Mouse (Mus musculus): Measurements from ENCODE around the gene Abr.
A peak's percentile ranks its signal among the peaks of the same experiment; 100 is the strongest.

The Abr gene

DNA sequence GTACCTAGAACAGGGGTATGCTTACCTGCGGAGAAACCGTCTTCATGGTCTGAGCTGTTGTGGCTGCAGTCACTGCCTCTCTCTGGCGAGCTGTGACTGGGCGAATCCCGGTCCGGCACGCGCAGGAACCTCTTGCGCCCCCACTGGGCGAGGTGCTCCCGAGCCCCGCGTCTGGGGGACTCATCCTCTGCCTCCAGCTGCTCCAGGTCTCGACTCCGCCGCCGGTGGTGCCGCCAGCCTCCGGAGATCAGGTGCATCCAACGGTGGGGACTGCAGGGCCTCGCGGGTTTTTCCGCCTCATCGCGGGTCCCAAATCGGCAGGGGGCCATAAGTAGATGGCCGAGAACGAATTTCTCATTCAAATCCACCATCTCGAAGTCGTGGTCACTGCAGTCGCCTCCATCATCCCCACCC is at the start of gene Abr:
Gene Abr, minus strand, starts transcription at position 163 of the 414 bp plus-strand sequence.
- peak; percentile 46 for DNase-seq

DNA sequence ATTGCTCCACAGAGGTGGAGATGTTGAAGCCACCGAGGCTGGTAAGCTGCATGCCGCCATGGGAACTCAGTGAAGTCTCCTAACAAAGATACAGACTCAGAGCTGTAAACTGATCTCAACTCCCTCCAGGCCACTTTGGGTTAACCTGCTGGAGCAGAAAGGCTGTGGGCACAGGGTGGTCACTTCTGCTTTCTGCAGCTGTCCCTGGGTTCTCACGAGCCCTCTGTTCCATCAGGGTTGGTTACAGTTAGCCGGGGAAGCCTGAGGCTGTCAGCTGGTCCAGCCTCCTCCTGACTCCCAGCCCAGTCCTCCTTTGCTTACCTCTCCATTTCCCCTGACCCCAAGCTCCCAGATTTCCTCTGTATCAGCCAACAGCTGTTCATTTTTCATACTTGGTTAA is 45.7 kb upstream of the Abr start:
- no peak for DNase-seq

DNA sequence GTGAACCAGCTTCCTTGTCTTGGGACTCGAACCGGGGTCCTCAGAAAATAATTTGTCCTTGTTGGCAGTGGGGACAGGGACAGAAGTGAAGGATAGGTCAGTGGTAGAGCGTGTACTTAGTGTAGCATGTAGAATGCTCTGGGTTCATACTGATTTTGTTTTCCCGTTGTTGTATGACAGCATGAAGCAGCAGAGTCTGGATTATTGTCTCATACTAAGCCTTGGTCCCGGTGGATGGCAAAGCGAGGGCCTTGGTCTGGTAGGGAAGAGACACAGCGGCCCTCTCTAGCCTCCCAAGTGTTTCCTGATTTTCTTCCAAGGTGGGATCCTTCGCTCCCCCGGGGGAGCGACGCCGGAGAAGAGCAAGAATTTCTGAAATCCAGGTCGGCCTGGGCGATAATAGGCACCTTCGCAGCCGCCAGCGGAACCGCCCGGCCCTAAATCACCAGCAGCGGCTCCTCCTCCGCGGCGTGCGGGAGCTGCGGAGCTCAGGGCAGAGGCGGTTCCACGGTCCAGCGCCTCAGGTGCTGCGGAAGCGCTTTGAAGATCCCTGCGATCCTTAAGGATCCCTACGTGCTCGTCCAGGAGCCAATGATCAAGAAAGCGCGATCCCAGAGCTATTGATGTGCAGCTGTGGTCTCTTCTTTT is 44.0 kb upstream of the Abr start:
- DNase-seq: peak; percentile 39

DNA sequence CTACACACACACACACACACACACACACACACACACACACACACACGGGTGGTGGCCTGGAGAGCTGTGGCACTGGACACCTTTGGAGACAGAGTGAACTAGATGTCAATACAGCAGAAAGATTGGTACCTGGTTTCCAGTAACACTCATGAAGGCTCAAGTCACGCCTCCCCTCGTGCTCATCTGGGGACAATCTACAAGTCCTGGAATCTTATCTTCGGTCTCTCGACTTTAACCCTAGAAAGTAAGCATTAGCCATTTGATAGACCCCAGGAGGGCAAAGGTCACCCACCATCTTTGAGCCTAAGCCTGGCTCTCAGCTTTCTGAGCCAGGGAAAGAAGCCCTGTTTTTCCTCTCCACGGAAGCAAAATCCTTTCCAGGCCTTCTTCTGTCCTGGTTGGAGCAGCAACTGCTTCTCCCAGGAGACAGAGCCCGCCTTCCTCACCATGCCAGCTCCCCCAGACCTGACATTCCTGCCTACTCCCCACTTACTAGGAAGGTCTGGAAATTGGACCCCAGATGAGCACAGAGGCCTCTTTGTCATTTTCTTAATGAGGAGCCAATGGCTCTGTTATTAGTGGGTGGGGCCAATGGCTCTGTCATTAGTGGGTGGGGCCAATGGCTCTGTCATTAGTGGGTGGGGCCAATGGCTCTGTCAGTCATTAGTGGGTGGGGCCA is 39.8 kb upstream of the Abr start:
- no peak for DNase-seq

DNA sequence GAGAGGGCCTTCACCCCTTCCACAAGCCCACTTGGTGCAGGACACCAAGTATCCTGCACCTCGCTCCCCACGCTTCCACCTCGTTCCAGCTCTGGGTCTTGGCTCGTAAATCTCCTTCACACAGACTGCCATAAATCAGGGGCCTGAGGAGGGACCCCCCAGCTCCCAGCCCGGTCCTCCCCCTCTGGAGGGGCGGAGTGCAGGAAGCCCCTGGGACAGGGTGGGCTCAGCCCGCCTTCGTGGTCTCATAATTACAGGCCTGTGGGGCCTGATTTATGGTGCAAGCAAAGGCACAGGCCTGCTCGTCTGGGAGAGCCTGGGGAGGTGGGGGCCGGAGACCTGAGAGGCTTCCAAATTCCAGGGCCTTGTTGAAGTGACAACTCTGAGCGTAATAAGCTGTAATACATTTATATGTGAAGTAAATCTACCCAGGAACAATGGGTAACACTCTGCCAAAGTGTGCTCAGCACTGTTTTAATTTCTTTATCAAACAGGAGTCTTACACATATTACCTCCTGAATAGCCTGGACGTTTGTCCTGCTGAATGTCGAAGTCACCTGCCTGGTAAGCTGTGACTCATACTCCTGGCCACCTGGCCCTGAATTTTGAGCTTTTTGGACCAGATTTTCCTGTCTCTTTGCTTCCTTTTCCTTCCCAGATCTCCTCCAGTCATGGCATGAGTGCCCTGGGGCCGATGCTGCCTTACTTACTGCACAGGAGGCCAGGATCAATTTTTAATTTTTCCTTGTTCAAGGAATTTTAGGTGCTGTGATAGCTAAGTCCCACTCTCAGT is 37.2 kb upstream of the Abr start:
- no peak for DNase-seq

DNA sequence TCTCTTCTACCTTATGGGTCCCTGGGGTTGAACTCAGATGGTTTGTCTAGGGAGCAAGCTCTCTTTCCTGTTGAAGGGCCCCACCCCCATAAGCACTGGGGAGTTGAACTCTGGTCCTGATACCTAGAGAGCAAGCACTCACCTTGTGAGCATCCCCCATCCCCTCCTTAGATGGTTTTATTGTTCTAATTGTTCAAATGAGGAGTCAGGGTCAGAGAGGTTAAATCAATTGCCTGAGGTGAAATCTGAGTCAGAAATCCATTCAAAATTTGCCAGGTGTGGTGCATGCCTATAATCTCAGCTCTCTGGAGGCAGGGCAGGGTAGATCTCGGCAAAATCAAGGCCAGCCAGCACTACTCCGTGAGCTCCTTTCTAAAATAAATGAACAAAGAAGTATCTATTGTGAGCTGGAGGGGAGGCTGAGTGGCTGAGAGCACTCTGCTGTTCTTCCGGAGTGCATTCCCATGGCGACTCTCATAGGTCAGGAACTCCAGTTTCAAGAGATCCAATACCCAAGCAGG is 35.4 kb upstream of the Abr start:
- no peak for DNase-seq

DNA sequence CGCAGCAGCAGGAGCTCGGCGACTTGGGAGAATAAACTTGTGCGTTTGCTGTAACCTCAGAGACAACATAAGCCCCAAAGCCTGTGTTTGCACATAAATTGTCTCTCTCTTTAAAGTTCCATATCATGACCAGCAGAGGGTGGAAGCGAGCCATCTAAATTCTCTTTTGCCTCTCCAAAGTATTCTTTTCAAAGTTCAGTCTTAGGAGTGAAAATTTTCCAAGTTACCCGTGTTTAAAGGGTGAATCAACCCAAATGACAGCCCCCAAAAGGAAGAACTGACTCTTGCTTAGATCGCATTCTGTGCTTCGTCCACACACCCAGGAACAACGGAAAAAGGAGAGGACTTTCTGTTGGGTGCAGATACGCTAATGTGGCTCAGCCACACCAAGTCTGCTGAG is 33.0 kb upstream of the Abr start:
- peak; percentile 65 for DNase-seq

DNA sequence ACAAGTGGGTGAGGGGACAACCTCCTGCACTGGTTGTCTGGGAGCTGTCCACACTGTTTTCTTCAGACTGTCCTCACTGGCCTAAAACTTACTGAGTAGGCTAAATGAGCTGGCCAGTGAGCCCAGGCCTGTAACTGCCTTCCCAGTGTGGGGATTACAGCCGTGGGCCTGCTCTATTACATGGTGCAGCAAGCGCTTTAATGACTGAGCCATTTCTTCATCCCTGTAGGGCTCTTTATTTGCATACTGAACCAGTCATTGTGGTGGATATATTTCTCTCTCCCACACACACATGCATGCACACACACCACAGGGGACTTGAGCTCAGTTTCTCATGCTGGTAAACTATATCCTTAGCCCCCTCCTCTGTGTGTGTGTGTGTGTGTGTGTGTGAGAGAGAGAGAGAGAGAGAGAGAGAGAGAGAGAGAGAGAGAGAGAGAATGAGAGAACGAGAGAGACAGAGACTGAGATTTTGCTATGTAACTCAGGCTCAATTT is 30.8 kb upstream of the Abr start:
- no peak for DNase-seq

DNA sequence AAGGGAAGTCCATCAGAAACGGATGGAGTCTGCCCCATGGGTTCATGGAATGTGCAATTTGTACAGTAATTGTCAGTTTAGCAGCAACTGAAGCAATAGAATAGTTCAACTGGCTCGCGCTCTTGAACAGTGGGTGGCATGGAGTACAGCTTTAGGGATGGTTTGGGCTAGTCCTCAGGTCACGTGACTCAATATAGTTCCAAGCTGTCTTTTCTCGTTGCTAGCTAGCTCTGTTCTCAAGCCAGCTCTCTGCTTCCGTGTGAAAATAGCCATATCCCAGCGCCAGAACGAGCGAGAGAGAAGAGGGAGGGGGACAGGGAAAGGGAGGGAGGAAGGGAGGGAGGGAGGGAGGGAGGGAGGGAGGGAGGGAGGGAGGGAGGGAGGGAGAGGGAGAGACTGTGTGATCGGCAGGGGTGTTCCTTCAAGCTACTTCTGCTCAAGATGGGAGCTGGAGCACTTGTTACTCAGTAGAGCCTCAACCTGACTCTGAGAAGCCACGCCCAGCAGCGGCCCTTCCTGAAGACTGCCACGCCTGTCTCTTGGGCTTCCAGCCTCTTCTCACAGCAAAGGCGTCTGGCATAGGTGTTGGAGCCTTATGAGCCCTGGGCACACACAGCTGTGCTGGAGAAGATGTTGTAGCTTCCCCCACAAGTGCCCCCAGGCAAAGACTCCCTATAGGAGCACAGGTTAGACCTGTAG is 28.9 kb upstream of the Abr start:
- DNase-seq: no peak

DNA sequence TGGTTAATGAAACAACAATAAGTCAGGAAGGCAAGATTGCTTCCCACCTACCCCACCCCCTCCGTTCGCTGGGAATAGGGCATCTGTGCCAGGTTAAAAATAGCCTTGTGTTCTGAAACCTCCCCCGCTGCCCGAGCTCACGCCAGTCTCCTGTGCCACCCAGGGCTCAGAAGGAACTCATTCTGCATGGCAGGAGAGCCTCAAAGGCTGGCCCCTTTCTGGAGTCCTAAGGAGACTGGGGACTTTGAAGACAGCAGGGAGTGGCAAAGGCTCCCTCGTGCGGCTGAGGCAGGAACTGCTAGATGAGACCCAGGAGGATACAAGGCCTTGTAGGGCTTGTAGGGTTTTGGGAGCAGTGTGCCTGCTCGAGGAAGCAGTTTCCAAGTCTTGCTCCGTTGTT is 25.4 kb upstream of the Abr start:
- DNase-seq: peak; percentile 83

DNA sequence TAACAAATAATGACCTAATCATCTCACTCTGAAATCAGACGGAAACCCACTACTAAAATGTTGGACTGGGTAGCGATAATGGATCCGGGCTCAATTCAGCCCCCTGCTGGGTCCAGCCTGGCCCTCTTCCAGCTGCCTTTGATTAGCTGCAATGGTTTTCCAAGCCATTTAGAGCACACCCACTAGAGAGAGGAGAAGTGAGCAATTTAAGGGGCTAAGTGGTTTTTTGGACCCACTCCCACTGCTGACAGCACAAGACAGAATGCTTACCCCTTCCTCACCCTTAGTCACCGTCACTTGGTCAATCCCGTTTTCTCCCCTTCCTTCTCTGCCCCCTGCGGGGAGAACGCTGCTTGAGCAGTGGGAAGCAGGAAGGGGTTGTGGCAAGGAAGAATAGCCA is 24.9 kb upstream of the Abr start:
- no peak for DNase-seq

DNA sequence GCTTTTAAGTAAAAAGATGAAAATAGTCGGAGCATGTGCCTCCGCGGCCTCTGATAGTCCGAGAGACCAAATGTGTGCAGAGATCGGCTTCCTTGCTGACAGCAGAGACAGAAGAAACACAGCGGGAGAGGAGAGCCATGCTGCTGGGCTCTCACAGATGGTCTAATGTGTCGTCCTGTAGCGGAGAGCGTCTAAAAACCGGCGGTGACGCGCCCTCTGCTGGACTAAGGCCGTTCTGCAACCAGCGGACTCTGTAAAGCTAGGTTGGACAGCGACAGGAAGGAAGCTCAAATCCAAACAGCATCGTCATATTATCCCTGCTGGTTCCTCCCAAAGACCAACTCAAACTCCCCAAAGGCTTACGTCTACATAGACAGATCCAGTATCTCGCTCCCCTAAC is 23.8 kb upstream of the Abr start:
- DNase-seq: peak; percentile 96

DNA sequence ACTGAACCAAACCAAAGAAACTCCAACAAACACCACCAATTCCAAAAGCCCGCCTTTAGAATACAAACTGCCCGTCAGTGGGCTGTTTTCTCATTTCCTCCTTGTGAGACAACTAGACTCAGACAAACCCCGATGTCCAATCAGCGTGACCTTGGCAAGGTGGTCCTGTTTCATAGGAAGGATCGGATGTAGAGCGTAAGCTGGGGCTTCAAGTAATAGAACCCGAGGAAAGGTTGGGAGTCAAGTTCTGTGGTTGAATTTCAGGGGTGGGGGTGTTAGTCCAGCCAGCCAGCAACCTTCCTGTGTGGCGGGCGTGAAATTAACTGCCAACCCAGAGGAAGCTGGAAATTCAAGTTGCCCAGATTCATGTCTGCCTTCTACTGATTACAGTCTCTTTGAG is 22.9 kb upstream of the Abr start:
- no peak for DNase-seq

DNA sequence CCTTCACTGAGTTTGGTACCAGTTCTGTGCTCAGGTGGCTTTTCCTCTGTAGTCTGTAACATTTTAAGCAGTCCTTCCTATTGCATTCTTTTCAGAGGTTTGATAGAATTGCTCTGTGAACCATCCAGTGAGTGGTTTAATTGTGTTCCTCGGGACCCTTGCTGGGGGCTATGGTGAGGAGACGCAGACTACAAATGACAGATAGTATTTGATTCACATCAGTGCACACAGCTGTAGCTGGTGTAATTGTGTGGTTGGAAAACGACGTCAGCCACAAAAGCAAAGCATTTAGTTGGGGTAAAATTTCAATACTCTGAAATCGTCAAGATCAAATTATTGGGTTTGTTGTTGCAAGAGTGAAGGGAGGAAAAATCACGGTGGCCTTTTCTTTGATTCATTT is 22.1 kb upstream of the Abr start:
- no peak for DNase-seq

DNA sequence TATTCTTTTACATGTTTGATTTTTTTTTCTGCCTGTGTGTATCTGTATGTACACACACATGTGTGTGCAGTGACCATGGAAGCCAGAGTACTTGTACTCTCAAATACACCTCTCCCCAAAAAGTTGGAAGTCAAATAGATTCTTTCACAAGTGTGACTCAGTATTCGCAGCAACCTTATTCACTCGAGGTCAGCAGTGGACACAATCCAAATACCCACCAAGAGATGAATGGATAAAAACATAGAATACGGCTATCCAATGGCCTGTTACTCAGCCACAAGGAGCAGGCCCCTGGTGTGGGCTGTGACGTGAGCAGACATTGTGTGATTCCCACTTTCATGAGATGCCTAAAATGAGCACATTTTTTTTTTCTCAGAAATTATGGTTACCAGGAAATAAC is 18.1 kb upstream of the Abr start:
- no peak for DNase-seq

DNA sequence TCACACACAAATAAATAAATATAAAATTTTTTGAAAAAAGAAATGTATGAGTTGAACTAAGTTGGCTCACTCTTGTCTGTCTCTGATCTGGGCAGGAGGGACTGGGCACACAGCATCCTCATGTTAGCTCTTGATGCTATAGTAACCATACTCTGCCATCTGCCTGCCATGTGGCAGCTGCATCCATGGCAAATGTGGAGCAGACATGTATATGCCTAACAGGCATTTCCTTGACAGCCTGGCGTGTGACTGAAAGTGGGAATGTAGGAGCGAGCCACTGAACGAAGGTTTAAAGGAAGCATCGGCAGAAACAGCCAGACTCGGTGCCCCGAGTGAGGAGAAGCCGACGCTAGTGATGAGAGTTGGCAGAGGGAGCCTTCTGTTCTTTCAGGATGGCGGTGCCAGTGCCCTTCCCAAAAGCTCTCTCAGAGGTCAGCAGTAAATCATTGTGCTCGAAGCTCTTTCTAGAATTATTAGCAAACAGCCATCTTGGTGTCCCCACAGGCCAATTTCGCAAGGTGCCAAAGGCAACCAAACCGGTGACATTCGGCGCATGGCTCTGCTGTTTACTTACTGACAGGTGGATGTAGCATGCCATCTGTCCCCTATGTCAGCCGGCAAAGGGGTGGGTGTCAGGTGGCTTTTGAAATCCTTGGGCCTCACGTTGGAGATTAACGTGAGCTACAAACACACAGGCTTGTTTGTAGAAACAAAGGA is 17.3 kb upstream of the Abr start:
- peak; percentile 16 for DNase-seq

DNA sequence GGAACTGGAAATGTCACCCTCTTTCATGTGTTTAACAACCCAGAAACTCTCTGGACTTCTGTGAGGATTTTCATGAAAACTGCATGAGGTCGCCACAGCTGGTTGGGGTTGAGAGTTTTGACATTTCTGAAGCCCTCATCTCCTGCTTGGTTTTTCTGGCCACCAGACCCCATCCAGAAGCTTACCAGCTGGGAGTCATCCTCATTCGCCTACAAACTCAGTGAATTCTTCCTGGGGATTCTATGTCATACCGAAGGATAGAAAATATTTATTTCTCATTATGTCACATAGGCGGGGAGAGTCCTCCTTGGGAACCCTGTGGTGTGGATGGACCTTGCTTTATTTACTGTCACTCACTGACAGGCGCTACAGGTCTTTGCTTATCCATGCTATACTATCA is 8.4 kb upstream of the Abr start:
- no peak for DNase-seq

DNA sequence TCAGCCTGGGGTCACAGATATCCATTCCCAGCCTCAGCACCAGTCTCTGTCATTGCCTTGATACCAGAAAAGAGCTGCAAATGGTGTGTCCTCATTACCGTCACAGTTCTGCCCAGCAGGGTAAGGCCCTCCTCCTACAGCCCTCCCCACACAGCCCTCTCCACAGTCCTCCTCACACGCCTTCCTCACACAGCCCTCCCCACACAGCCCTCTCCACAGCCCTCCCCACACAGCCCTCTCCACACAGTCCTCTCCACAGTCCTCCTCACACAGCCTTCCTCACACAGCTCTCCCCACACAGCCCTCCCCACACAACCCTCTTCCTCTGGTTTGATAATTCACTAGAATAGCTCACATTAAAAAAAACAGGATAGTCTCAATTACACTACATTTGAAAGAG is 7.9 kb upstream of the Abr start:
- no peak for DNase-seq

DNA sequence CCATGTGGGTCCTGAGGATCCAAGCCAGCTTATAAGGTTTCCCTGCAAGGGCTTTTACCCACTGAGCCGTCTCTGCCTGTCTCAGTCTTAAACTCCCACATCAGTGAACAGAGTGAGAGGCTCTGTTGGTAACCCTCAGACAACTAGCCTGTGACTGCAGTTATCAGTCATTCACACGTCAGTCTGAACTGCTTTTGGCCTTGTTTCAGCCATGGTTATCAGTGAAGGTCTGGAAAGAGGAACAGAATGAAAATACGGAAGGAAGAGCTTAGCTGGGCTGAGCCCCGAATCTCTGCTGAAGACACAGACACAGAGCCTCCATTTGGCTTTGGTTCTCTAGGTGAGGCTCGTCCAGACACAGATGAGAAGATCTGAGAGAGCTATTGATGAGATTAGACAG is 6.5 kb upstream of the Abr start:
- DNase-seq: no peak

DNA sequence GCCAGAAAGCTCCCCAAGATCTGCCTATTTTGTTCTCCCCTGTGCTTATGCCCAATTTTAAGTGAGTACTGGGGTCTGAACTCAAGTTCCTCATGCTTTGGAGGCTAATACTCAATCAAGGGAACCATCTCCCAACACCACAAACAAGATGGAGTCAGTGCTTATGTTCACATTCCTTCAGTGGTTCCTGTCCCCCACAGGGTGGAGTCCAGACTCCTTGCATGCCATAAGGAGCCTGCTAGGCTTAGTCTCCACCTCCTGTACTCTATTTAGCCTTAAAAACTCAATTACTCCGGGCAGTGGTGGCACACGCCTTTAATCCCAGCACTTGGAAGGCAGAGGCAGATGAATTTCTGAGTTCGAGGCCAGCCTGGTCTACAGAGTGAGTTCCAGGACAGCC is 2.8 kb upstream of the Abr start:
- no peak for DNase-seq

DNA sequence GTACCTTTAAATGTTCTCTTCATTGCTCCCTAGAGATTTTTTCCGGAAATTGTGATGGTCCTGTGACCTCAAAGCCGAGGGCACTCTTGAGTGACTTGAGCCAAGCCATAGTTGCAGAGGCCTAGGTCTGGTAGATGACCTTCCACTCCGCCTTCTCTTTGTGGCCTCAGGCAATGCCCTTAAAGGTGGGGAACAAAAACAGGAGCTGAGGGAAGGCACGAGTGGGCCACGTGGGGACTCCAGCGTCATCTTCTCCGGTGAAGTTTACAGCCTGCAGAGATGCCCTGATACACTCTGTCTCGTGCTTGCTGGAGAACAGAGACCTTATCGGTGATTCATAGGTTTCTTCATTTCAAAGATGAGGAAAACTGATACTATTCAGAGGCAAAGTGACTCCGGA is 2.0 kb upstream of the Abr start:
- no peak for DNase-seq

DNA sequence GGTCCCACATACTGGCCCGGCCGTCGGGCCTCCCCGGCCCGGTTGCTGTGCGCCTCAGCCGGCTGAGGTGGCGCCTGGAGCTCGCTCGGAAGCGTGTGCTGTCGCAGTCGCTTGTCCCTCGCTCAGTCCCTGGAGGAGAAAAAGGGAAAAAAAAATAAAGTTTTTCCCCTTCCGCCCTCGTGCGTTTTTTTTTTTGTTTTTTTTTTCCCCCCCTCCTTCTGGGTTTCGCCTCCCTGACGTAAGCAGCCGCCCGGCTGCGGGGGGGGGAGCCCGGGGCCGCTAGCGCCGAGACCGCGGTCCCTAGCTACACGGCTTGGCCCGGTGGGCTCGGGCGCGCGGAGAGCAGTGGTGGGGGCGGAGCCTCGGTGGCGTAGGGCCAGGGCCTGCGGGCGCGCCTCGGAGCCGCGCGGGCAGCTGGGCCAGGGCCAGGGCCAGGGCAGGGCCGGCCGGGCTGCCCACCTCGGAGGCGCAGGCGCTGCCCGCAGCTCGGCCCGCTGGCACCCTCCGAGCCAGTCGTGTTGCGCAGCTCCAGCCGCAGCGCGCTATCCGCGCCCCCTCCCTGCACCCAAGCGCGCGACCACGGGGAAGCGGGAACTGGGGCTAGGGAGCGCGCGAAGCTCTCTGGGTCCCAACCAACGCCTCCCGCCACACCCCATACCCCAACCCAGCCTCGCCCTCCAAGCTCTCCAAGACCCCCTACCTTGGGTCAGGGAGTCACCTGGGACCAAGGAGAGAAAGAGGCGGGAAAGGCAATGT is 1.3 kb upstream of the Abr start:
- peak; percentile 59 for DNase-seq
